Mouse (Mus musculus): ENCODE data around the gene Hoxc6. TPM values are rescaled to one million over a fixed set of nuclear protein-coding genes. Genes with fewer than 3 reads are reported as not detected.
A peak's percentile ranks its signal among the peaks of the same experiment; 100 is the strongest.

Gene Hoxc6
- polyA plus RNA-seq, 1 experiment from 2014 or later: 0.26 TPM

DNA sequence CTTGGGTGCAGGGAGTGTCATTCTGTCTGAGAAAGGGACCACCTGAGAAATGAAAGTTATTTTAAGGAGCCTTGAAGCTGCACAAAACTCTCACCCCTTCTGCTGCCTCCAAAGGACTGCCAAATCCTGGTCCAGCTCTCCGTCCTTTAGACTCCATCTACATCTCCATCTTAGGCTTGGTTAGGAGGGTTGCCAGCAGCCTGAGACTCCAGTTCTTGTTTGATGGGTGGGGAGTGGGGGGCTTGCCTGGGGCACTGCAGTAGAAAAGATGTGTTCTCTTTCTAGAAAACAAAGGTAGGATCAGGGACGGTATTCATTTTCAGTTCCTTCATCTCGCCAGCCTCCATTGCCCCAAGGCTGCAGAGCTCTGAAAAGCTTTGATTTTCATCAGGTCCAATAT lies 626 bp upstream of the Hoxc6 start:
- Histone ChIP-seq H3K4me2 (no peak overlapping the region), H3K4me3 (no peak overlapping the region), H3K4me1 (peaks cover 18% of the 10 kb centered on the region; the same call in 1 of the 2 replicates), H3K27me3 (peaks cover 99% of the 10 kb centered on the region), H3K9me3 (no peaks in the 10 kb centered on the region), H3K27ac (no peak overlapping the region), H3K9ac (no peak overlapping the region), H3K36me3 (no peaks in the 10 kb centered on the region)
- WGBS: 4% methylated on average over 3 of the region's 3 CpGs
- no peak for ATAC-seq (ENCODE audit: borderline replicate concordance, extremely low read depth, low FRiP score, low TSS enrichment)

DNA sequence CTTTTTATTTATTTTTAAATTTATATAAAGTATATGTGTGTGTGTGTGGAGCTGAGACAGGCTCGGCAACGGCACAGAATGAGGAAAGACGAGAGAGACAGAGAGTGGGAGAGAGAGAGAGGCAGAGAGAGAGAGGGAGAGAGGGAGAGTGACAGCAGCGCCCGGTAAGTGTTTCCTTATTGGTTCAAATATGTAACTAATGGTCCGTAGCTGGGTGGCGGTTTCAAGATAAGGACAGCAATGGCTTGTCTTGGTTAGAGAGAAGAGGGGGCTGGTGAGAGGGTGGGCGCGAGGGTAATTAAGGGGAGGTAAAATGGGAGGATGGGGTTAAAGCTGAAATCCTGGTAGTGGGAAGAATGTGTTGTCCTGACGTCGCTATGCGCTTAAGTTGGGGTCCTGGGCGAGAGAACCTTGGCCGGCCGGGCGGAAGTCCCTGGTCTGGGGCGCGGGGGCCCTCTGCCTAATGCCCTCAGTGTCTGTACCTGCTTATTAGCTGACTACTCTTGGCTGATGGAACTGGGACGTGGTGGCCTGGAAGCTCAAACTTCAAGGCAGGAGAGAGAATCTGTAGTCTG lies 638 bp downstream of the Hoxc6 start:
- H3K9me3 ChIP-seq: no peaks in the 10 kb centered on the region
- peaks cover 100% of the 10 kb centered on the region for H3K27me3 ChIP-seq
- peaks cover 18% of the 10 kb centered on the region; the same call in 1 of the 2 replicates for H3K4me1 ChIP-seq
- WGBS: 1% methylated on average over 19 of the region's 19 CpGs
- H3K36me3 ChIP-seq: no peaks in the 10 kb centered on the region
- H3K27ac ChIP-seq: no peak overlapping the region
- no peak overlapping the region for H3K9ac ChIP-seq
- H3K4me3 ChIP-seq: peak overlapping the region; percentile 41
- ATAC-seq (ENCODE audit: borderline replicate concordance, extremely low read depth, low FRiP score, low TSS enrichment): 0 out of 2 replicates have a peak, but pooled peaks have one; percentile 20
- peak overlapping the region; percentile 60 for H3K4me2 ChIP-seq

DNA sequence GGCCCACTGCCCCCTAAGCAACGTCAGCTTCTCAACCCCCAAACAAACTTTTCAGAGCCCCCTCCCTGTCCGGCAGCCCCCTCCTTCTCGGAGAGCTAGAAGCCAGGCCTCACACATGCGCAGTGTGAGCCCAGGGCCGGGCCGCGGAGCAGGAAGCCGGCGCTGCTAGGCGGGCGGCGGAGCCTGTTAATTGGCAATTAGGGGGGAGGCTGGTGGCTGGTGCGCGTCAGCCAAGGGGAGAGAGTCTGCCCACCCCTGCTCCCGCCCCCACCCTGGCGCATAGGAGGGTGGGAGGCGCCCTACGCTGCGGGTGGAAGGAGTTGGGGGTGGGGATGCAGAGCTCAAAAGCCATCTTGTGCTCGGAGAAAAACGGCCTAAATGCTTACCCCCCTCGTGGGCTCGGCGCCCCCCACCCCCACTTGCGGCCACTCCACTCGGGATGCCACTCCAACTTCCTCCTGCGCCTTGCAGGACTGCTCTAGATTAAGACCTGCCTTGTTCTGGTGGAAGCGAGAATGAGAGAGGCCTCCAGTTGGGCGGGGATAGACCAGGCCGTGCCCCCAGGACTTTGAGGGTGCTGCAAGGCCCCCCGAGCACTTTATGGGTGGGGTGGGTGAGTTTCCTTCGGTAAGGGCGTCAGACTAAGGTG lies 1.2 kb downstream of the Hoxc6 start:
- no peak overlapping the region for H3K9ac ChIP-seq
- peak; percentile 48 for ATAC-seq (ENCODE audit: borderline replicate concordance, extremely low read depth, low FRiP score, low TSS enrichment)
- no peaks in the 10 kb centered on the region for H3K36me3 ChIP-seq
- H3K9me3 ChIP-seq: no peaks in the 10 kb centered on the region
- H3K4me1 ChIP-seq: peaks cover 18% of the 10 kb centered on the region; the same call in 1 of the 2 replicates
- H3K27ac ChIP-seq: no peak overlapping the region
- H3K4me3 ChIP-seq: peak overlapping the region; percentile 41
- peak overlapping the region; percentile 60 for H3K4me2 ChIP-seq
- 1% methylated on average over 29 of the region's 33 CpGs for WGBS
- peaks cover 100% of the 10 kb centered on the region for H3K27me3 ChIP-seq

DNA sequence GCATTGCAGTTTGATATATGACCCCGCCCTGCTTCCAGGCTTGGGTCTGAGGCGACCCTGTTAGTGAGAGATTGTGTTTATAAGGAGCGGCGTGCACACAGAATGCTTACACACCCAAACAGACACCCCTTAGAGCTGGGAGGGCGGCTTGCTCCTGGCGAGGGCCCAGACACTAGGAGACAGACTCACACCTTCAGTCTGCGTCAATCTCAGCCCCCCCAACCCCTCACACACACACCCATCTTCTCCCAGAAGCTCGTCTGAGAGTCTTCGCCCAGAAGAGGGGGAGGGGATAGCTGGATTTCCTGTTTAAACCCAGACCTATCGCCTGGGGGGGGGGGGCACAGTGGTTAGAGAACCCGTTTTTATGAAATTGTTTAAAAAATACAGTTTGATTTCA lies 1.9 kb downstream of the Hoxc6 start:
- WGBS: 3% methylated on average over 11 of the region's 11 CpGs
- ATAC-seq (ENCODE audit: borderline replicate concordance, extremely low read depth, low FRiP score, low TSS enrichment): peak; percentile 31; the same call in 1 of the 2 replicates
- no peaks in the 10 kb centered on the region for H3K36me3 ChIP-seq
- peak overlapping the region; percentile 37; the same call in 1 of the 2 replicates for H3K4me2 ChIP-seq
- peaks cover 100% of the 10 kb centered on the region for H3K27me3 ChIP-seq
- H3K4me1 ChIP-seq: peaks cover 18% of the 10 kb centered on the region; the same call in 1 of the 2 replicates
- H3K9me3 ChIP-seq: no peaks in the 10 kb centered on the region
- peak overlapping the region; percentile 9; the same call in 1 of the 2 replicates for H3K4me3 ChIP-seq
- H3K9ac ChIP-seq: no peak overlapping the region
- H3K27ac ChIP-seq: no peak overlapping the region

DNA sequence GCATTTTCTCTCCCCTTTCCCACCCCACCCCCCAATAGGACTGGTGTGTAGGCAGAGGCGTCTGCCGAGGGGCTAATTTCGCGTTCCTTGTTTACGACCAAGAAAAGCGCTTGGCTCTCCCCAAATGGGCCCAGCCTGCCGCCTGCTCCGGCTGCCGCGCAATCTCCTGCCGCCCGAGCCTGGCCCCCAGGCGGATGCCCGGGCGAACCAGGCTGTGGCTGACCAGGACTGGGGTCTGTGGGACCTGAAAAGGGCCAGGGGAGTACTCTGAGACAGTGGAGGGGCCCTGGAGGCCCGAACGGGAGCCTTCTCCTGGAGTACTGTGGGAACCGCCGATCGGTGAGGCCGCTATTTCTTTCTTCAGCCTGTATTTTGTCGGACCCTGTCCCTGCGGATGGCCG lies 2.4 kb downstream of the Hoxc6 start:
- 1% methylated on average over 24 of the region's 24 CpGs for WGBS

DNA sequence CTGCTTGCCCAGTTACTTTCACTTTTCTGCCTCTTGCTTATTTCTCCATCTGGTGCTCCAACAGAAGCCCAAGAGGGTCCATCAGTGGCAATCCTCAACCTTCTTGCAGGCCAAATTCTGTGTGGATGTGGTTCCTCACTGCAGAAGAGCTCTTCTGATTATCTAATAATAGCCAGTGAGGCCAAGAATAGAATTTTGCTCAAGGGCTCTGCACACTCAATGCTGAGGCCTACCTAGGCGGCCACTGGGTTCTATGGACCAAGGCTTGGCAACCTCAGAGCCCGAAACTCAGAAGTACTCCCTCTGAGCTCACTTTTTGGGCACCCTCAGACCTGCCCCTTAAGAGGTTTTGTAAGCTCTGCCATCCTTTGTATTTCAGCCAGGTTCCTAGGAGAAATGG lies 3.3 kb downstream of the Hoxc6 start:
- H3K9ac ChIP-seq: no peak overlapping the region
- no peak overlapping the region for H3K27ac ChIP-seq
- H3K27me3 ChIP-seq: peaks cover 100% of the 10 kb centered on the region
- H3K36me3 ChIP-seq: no peaks in the 10 kb centered on the region
- H3K4me1 ChIP-seq: peaks cover 18% of the 10 kb centered on the region; the same call in 1 of the 2 replicates
- H3K4me2 ChIP-seq: no peak overlapping the region
- H3K4me3 ChIP-seq: no peak overlapping the region
- no peak for ATAC-seq (ENCODE audit: borderline replicate concordance, extremely low read depth, low FRiP score, low TSS enrichment)
- 34% methylated on average over 2 of the region's 2 CpGs for WGBS
- H3K9me3 ChIP-seq: no peaks in the 10 kb centered on the region

More for the DNA sequence above, 2.4 kb downstream of the Hoxc6 start:
- Histone ChIP-seq H3K9ac (no peak overlapping the region), H3K4me1 (peaks cover 18% of the 10 kb centered on the region; the same call in 1 of the 2 replicates), H3K9me3 (no peaks in the 10 kb centered on the region), H3K4me2 (peak overlapping the region; percentile 37; the same call in 1 of the 2 replicates), H3K27ac (no peak overlapping the region), H3K36me3 (no peaks in the 10 kb centered on the region), H3K4me3 (peak overlapping the region; percentile 9; the same call in 1 of the 2 replicates), H3K27me3 (peaks cover 100% of the 10 kb centered on the region)
- no peak for ATAC-seq (ENCODE audit: borderline replicate concordance, extremely low read depth, low FRiP score, low TSS enrichment)

DNA sequence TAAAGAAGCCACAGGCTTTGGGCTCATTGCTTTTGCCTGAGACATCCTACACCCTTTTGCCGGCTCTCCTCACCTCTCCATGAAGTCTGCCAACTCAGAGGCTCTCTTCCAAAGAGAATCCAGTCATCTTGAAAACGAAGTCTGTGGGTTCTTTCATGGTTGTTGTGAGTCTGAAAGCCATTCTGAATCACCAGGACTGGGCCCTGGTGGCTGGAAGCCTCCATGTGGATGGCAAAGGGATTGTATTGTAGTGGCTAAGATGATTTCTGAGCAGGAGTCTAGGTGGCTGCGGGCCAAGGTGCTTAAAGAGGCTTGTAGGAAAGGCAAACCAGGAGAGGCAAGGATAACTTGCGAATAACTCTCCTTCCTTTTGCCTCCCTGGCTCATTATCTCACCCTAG lies 4.1 kb downstream of the Hoxc6 start:
- H3K4me2 ChIP-seq: no peak overlapping the region
- H3K27me3 ChIP-seq: peaks cover 100% of the 10 kb centered on the region
- no peak overlapping the region for H3K4me3 ChIP-seq
- no peaks in the 10 kb centered on the region for H3K36me3 ChIP-seq
- no peak overlapping the region for H3K9ac ChIP-seq
- no peaks in the 10 kb centered on the region for H3K9me3 ChIP-seq
- 18% methylated on average over 4 of the region's 4 CpGs for WGBS
- H3K4me1 ChIP-seq: peaks cover 18% of the 10 kb centered on the region; the same call in 1 of the 2 replicates
- no peak for ATAC-seq (ENCODE audit: borderline replicate concordance, extremely low read depth, low FRiP score, low TSS enrichment)
- H3K27ac ChIP-seq: no peak overlapping the region

DNA sequence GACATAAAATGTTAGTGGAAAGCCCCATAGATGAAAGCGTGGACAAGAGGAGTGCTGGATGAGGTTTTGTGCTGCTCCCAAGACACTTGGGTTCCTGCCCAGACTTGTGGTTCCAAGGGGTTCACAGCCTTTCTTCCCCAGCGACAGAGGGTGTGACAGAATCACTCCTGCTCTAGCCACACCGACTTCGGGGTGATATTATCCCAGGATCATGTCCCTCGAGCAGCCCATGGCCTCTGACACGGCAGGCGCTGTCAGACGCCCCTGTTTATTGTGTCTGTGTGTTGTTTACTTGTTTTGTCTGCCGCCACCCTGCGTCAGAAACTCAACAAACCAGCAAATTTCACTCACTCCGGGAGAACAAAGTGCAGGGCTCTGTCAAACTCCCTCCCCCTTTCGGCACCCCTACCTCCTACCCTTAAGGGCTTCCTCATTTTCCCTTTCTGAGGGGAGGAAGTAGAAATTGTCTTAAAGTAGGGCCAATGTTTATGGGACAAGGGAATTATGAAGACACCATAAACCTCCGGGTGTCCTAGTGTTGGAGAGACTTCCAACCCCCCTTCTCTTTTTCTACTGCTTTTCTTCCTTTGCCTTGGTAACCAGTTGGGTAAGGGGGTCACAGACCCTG lies 4.9 kb downstream of the Hoxc6 start:
- H3K4me3 ChIP-seq: no peak overlapping the region
- no peak for ATAC-seq (ENCODE audit: borderline replicate concordance, extremely low read depth, low FRiP score, low TSS enrichment)
- no peak overlapping the region for H3K4me2 ChIP-seq
- 2% methylated on average over 13 of the region's 13 CpGs for WGBS
- no peaks in the 10 kb centered on the region for H3K36me3 ChIP-seq
- no peak overlapping the region for H3K27ac ChIP-seq
- H3K4me1 ChIP-seq: peaks cover 18% of the 10 kb centered on the region; the same call in 1 of the 2 replicates
- peaks cover 100% of the 10 kb centered on the region for H3K27me3 ChIP-seq
- H3K9me3 ChIP-seq: no peaks in the 10 kb centered on the region
- H3K9ac ChIP-seq: no peak overlapping the region

DNA sequence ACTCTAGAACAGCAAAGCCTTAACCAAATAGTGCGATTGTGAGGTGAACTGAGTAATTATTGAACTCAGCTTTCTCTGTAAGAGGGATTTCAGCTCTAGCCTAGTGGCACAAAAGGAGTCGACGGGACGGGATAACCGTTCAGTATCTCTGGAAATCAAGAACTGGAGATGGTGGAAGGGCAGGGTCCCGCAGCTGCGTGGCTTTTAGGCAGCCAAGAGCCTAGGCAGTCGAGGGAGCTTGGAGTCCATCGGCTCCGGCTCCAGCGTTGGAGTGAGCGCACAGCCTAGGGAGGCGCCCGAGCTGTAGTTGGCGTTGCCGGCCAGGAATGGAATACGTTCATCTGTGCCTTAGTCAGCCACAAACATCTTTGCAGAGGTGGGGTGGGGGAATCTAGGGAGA lies 7.3 kb downstream of the Hoxc6 start:
- no peak overlapping the region for H3K27ac ChIP-seq
- no peak for ATAC-seq (ENCODE audit: borderline replicate concordance, extremely low read depth, low FRiP score, low TSS enrichment)
- no peaks in the 10 kb centered on the region for H3K36me3 ChIP-seq
- 1% methylated on average over 17 of the region's 17 CpGs for WGBS
- H3K4me2 ChIP-seq: no peak overlapping the region
- H3K9ac ChIP-seq: no peak overlapping the region
- H3K9me3 ChIP-seq: no peaks in the 10 kb centered on the region
- H3K4me3 ChIP-seq: no peak overlapping the region
- peaks cover 100% of the 10 kb centered on the region for H3K27me3 ChIP-seq
- H3K4me1 ChIP-seq: 0 out of 2 replicates have a peak, but pooled peaks cover 5% of the 10 kb centered on the region

DNA sequence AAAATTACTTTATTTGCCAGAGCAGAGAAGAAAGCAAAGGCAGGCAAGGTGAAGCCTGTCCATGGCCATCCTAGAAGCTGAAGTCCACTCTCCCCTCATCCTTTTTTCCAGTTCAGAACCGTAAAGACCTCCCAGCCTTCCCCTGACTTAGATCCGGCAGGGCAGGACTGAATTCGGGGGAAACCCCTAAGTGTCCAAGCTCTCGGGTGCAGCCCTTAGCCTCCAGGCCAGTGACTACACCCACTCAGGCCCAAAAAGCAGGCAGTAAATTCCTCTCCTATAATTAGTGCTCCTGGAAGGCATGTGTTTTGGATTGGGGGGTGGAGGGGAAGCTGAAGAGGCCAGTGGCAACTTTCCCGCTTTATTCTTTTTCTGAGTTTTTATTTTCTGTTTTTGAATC lies 7.7 kb downstream of the Hoxc6 start:
- H3K4me2 ChIP-seq: no peak overlapping the region
- no peak for ATAC-seq (ENCODE audit: borderline replicate concordance, extremely low read depth, low FRiP score, low TSS enrichment)
- no peaks in the 10 kb centered on the region for H3K9me3 ChIP-seq
- WGBS: 8% methylated on average over 5 of the region's 5 CpGs
- H3K27ac ChIP-seq: no peak overlapping the region
- H3K4me3 ChIP-seq: no peak overlapping the region
- H3K4me1 ChIP-seq: 0 out of 2 replicates have a peak, but pooled peaks cover under 1% of the 10 kb centered on the region
- no peaks in the 10 kb centered on the region for H3K36me3 ChIP-seq
- peaks cover 100% of the 10 kb centered on the region for H3K27me3 ChIP-seq
- H3K9ac ChIP-seq: no peak overlapping the region

DNA sequence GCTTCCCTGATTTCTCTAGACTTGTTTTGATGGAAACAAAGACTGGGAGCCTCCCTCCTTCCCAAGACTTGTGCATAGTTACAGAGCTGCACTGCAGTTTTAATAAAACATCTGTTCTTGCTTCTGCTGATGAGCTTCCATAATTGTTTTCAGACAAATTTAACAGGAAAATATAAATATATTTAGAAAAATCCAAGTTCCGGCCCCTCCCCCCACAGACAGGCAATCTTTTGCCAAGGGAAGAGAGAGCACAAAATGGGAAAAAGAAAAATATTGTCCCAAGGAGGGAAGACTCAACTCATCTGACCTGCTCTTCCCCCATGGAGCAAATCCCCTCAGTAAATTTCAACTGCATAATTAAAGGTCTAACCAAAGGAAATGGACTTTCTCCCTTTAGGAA lies 8.3 kb downstream of the Hoxc6 start:
- Histone ChIP-seq H3K27ac (no peak overlapping the region), H3K9me3 (no peaks in the 10 kb centered on the region), H3K4me1 (no peaks in the 10 kb centered on the region), H3K36me3 (no peaks in the 10 kb centered on the region), H3K27me3 (peaks cover 100% of the 10 kb centered on the region), H3K4me2 (no peak overlapping the region), H3K9ac (no peak overlapping the region), H3K4me3 (no peak overlapping the region)
- 14% methylated on average over 1 of the region's 1 CpGs for WGBS
- no peak for ATAC-seq (ENCODE audit: borderline replicate concordance, extremely low read depth, low FRiP score, low TSS enrichment)
